Comparison of ENCODE assay signal across 10 mouse cellular contexts in genomic region chr11:75647681-75648211, GRCm38 (mm10). TPM values are rescaled to one million over a fixed set of nuclear protein-coding genes. Genes with fewer than 3 reads are reported as not detected.
DNase-seq lines count a peak whose midpoint lies in the region; ATAC-seq lines count a peak whose summit lies in the region.
"Had no signal": no experiment of that assay in that cellular context is flagged by ENCODE, and none has a peak within 500 bp of the region (broad histone marks: within the 10 kb centered on the region; RNA-seq: fewer than 3 reads in every experiment).

No protein-coding gene starts in this region.

- no peak overlapping the region for H3K4me2 ChIP-seq in heart, embryonic 14.5 days (ENCODE audit: low read length)
- no peak overlapping the region for H3K4me2 ChIP-seq in midbrain, embryonic 16.5 days (ENCODE audit: low read length)

- H3K27me3 ChIP-seq in heart, embryonic 14.5 days (ENCODE audit: control insufficient read depth, insufficient read depth, low read length), result no peaks in the 10 kb centered on the region
- no peaks in the 10 kb centered on the region; the same call in 1 of the 2 replicates for H3K27me3 ChIP-seq in midbrain, embryonic 16.5 days (ENCODE audit: control insufficient read depth, insufficient read depth, low read depth, low read length)
- H3K27me3 ChIP-seq: Patski had no signal

- H3K27ac ChIP-seq in heart, embryonic 14.5 days (replicated peaks in 1 of 2; ENCODE audit: control insufficient read depth in 1 of 2, insufficient read depth in 1 of 2, low read depth in 2 of 2, low read length in 2 of 2), result peak overlapping the region; percentile 48 to 94
- no peak overlapping the region for H3K27ac ChIP-seq in midbrain, embryonic 16.5 days (ENCODE audit: low read length)
- H3K27ac ChIP-seq: macrophage had no signal

- H3K9me3 ChIP-seq in heart, embryonic 14.5 days (ENCODE audit: control insufficient read depth, low read length), result no peaks in the 10 kb centered on the region
- no peaks in the 10 kb centered on the region for H3K9me3 ChIP-seq in midbrain, embryonic 16.5 days (replicated peaks; ENCODE audit: control insufficient read depth, low read length, poor library complexity, severe bottlenecking)

- peaks cover 8% of the 10 kb centered on the region; the same call in 1 of the 2 replicates for H3K36me3 ChIP-seq in heart, embryonic 14.5 days (ENCODE audit: control insufficient read depth, insufficient read depth, low read length)
- no peaks in the 10 kb centered on the region for H3K36me3 ChIP-seq in midbrain, embryonic 16.5 days (ENCODE audit: control insufficient read depth, insufficient read depth, low read length)

- no peak for ATAC-seq in heart, embryonic 14.5 days (ENCODE audit: insufficient number of reproducible peaks, insufficient read depth, low FRiP score, low read depth)
- peak; percentile 68 for ATAC-seq in midbrain, embryonic 16.5 days
- ATAC-seq in CD4-positive, CD25-positive, alpha-beta regulatory T cell, adult 4 months, result no peak
- ATAC-seq: Patski had no signal

- H3K9ac ChIP-seq in heart, embryonic 14.5 days (ENCODE audit: low read length), result 0 out of 2 replicates have a peak overlapping the region, but pooled peaks have one; percentile 8
- no peak overlapping the region for H3K9ac ChIP-seq in midbrain, embryonic 16.5 days (ENCODE audit: low read depth, low read length)

- no peak overlapping the region for H3K4me3 ChIP-seq in heart, embryonic 14.5 days (ENCODE audit: control insufficient read depth in 1 of 2, insufficient read depth in 1 of 2, low read depth in 1 of 2, low read length in 2 of 2)
- no peak overlapping the region for H3K4me3 ChIP-seq in midbrain, embryonic 16.5 days (ENCODE audit: low read depth, low read length)

- H3K4me1 ChIP-seq in heart, embryonic 14.5 days (ENCODE audit: control insufficient read depth in 2 of 2, insufficient read depth in 2 of 2, low read length in 2 of 2), result peaks cover 23 to 30% of the 10 kb centered on the region in 2 experiments
- H3K4me1 ChIP-seq in midbrain, embryonic 16.5 days (ENCODE audit: control insufficient read depth, insufficient read depth, low read length), result peaks cover 12% of the 10 kb centered on the region

- WGBS in heart, embryonic 14.5 days, result 41% methylated on average over 6 of the region's 6 CpGs
- WGBS in midbrain, embryonic 16.5 days, result 54% methylated on average over 6 of the region's 6 CpGs

- peak; percentile 43 for DNase-seq in kidney, adult 9 months
- no peak for DNase-seq in kidney, adult 18-20 months
- peak; percentile 58 for DNase-seq in NIH3T3 (ENCODE audit: low read depth)
- peak; percentile 65 to 70 for DNase-seq in cerebellum, postnatal 10 days
- DNase-seq in MN1 (ENCODE audit: low spot score), result no peak

RNA-seq across cellular contexts. Expression of gene Myo1c, which starts 2.6 kb away (rescaled TPM):
- 47.5 and 49.6 TPM in 2 replicates for polyA plus RNA-seq in heart, embryonic 14.5 days (2014; fragmentation: Nextera tagmentation; extraction: Ambion mirVana)
- polyA plus RNA-seq in midbrain, embryonic 16.5 days (2015; fragmentation: Nextera tagmentation; extraction: Ambion mirVana), result 10.3 and 10.8 TPM in 2 replicates
- polyA plus RNA-seq in CD4-positive, CD25-positive, alpha-beta regulatory T cell, adult 4 months (2017; shearing (Covaris generic)), result 10 to 100 TPM; 16.2 to 30.4 TPM

RNA-seq across cellular contexts. Expression of gene Inpp5k, which starts 17.0 kb away (rescaled TPM):
- polyA plus RNA-seq in heart, embryonic 14.5 days (2014; fragmentation: Nextera tagmentation; extraction: Ambion mirVana), result 29.4 and 30.7 TPM in 2 replicates
- 40.0 and 40.2 TPM in 2 replicates for polyA plus RNA-seq in midbrain, embryonic 16.5 days (2015; fragmentation: Nextera tagmentation; extraction: Ambion mirVana)
- polyA plus RNA-seq in CD4-positive, CD25-positive, alpha-beta regulatory T cell, adult 4 months (2017; shearing (Covaris generic)), result 100 to 1,000 TPM; 123 to 160 TPM

RNA-seq across cellular contexts. Expression of gene Crk, which starts 31.3 kb away (rescaled TPM):
- 86.0 and 88.2 TPM in 2 replicates for polyA plus RNA-seq in heart, embryonic 14.5 days (2014; fragmentation: Nextera tagmentation; extraction: Ambion mirVana)
- 105 and 118 TPM in 2 replicates for polyA plus RNA-seq in midbrain, embryonic 16.5 days (2015; fragmentation: Nextera tagmentation; extraction: Ambion mirVana)
- polyA plus RNA-seq in CD4-positive, CD25-positive, alpha-beta regulatory T cell, adult 4 months (2017; shearing (Covaris generic)), result 10 to 100 TPM; 10.4 to 15.3 TPM

RNA-seq across cellular contexts. Expression of gene Pitpna, which starts 59.8 kb away (rescaled TPM):
- polyA plus RNA-seq in heart, embryonic 14.5 days (2014; fragmentation: Nextera tagmentation; extraction: Ambion mirVana), result 76.7 and 83.2 TPM in 2 replicates
- polyA plus RNA-seq in midbrain, embryonic 16.5 days (2015; fragmentation: Nextera tagmentation; extraction: Ambion mirVana), result 95.7 and 98.3 TPM in 2 replicates
- 10 to 100 TPM; 22.1 to 42.5 TPM for polyA plus RNA-seq in CD4-positive, CD25-positive, alpha-beta regulatory T cell, adult 4 months (2017; shearing (Covaris generic))

Comparison
In these comparisons a context has a peak if more than half of its experiments do, and no peak if none do; other contexts are left out.
1. DNase-seq: peak in kidney, adult 9 months (single experiment), NIH3T3 (single experiment) and cerebellum, postnatal 10 days (2 of 2); none in kidney, adult 18-20 months (single experiment) and MN1 (single experiment).